Mouse (Mus musculus): ENCODE measurements around the gene Slc5a5. TPM values are rescaled to one million over a fixed set of nuclear protein-coding genes. Genes with fewer than 3 reads are reported as not detected.

Gene Slc5a5
- polyA plus RNA-seq, 1 experiment = 0.19 TPM

- TF ChIP-seq POLR2A (IDR thresholded peaks at IDR 0.05; ENCODE audit: low read depth, low read length) = no peak
- TF ChIP-seq CTCF (conservative IDR thresholded peaks at IDR 0.05; ENCODE audit: insufficient read depth, insufficient read length, low read depth, low read length) = peak; percentile 95
- Histone ChIP-seq H3K27ac (ENCODE audit: insufficient read depth, low read depth, low read length) (no peak overlapping the region), H3K4me1 (ENCODE audit: control insufficient read depth, insufficient read depth, low read length) (peaks cover 9% of the 10 kb centered on the region; the same call in 1 of the 2 replicates), H3K36me3 (ENCODE audit: control insufficient read depth, insufficient read depth, low read length) (no peaks in the 10 kb centered on the region), H3K27me3 (replicated peaks; ENCODE audit: control insufficient read depth, insufficient read depth, low read length) (no peaks in the 10 kb centered on the region), H3K4me3 (ENCODE audit: insufficient read depth, low read depth, low read length) (no peak overlapping the region)
- WGBS = 48% methylated on average over 16 of the region's 16 CpGs
- DNase-seq = peak; percentile 87
Observed at GRCm38 (mm10) chr8:70869601-70870041, 22.9 kb downstream of the Slc5a5 start.

DNA sequence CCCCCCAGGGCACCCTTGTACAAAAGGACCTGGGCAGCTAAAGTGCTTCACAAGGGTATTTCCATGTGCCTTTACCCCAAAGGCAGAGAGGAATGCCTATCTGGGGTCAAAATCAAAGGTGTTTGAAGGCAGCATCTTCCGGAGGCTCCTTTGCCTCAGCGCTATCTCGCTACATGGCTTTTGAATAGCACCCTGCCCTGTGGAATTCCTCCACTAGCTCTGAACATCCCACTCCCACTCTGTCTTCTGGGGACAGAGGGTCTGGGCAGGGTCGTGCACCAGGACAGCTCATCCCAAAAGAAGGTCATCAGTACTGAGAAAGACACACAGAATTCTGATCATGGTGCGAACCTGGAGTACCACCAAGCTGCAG, 23.4 kb downstream of the Slc5a5 start:
- no peak for DNase-seq
- Histone ChIP-seq H3K36me3 (ENCODE audit: control insufficient read depth, insufficient read depth, low read length) (no peaks in the 10 kb centered on the region), H3K4me3 (ENCODE audit: insufficient read depth, low read depth, low read length) (no peak overlapping the region), H3K4me1 (ENCODE audit: control insufficient read depth, insufficient read depth, low read length) (peaks cover 10% of the 10 kb centered on the region; the same call in 1 of the 2 replicates), H3K27me3 (replicated peaks; ENCODE audit: control insufficient read depth, insufficient read depth, low read length) (no peaks in the 10 kb centered on the region), H3K27ac (ENCODE audit: insufficient read depth, low read depth, low read length) (no peak overlapping the region)
- no peak for TF ChIP-seq CTCF (conservative IDR thresholded peaks at IDR 0.05; ENCODE audit: insufficient read depth, insufficient read length, low read depth, low read length)
- TF ChIP-seq POLR2A (IDR thresholded peaks at IDR 0.05; ENCODE audit: low read depth, low read length) = no peak
- 35% methylated on average over 5 of the region's 5 CpGs for WGBS

- WGBS = 24% methylated on average over 40 of the region's 40 CpGs
- H3K36me3 ChIP-seq (ENCODE audit: control insufficient read depth, insufficient read depth, low read length) = no peaks in the 10 kb centered on the region
- peak overlapping the region; percentile 22; the same call in 1 of the 2 replicates for H3K27ac ChIP-seq (ENCODE audit: insufficient read depth, low read depth, low read length)
- DNase-seq = peak; percentile 84
- TF ChIP-seq CTCF (conservative IDR thresholded peaks at IDR 0.05; ENCODE audit: insufficient read depth, insufficient read length, low read depth, low read length) = no peak
- no peak for TF ChIP-seq POLR2A (IDR thresholded peaks at IDR 0.05; ENCODE audit: low read depth, low read length)
- peak overlapping the region; percentile 30; the same call in 1 of the 2 replicates for H3K4me3 ChIP-seq (ENCODE audit: insufficient read depth, low read depth, low read length)
- H3K4me1 ChIP-seq (ENCODE audit: control insufficient read depth, insufficient read depth, low read length) = peaks cover 10% of the 10 kb centered on the region; the same call in 1 of the 2 replicates
- no peaks in the 10 kb centered on the region for H3K27me3 ChIP-seq (replicated peaks; ENCODE audit: control insufficient read depth, insufficient read depth, low read length)
Observed at GRCm38 (mm10) chr8:70868559-70869198, 23.9 kb downstream of the Slc5a5 start.

DNA sequence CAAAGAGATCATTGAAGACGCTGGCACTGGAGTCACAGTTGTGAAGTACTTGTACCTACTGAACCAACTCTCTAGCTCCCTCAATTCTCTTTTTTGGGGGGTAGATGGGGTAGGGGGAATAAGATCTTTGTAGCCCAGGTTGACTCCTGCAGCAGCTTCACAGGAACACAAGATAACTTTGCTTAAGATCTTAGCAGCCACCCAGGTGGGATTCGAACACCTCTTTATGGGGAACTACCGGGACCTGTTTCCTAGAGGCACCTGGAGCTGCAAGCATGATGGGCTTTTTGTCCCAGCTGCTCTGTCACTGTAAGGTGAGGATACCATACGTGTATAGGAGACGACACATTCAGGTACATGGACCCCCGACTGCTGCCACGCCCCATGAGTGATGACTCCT, 26.0 kb downstream of the Slc5a5 start:
- Histone ChIP-seq H3K27me3 (replicated peaks; ENCODE audit: control insufficient read depth, insufficient read depth, low read length) (peaks cover 3% of the 10 kb centered on the region; the same call in 1 of the 2 replicates), H3K36me3 (ENCODE audit: control insufficient read depth, insufficient read depth, low read length) (no peaks in the 10 kb centered on the region), H3K4me1 (ENCODE audit: control insufficient read depth, insufficient read depth, low read length) (peaks cover 10% of the 10 kb centered on the region), H3K27ac (ENCODE audit: insufficient read depth, low read depth, low read length) (no peak overlapping the region), H3K4me3 (ENCODE audit: insufficient read depth, low read depth, low read length) (no peak overlapping the region)
- WGBS = 84% methylated on average over 7 of the region's 7 CpGs
- TF ChIP-seq POLR2A (IDR thresholded peaks at IDR 0.05; ENCODE audit: low read depth, low read length) = no peak
- no peak for TF ChIP-seq CTCF (conservative IDR thresholded peaks at IDR 0.05; ENCODE audit: insufficient read depth, insufficient read length, low read depth, low read length)
- no peak for DNase-seq

GRCm38 (mm10) chr8:70866001-70866520, 26.5 kb downstream of the Slc5a5 start:
- Histone ChIP-seq H3K4me1 (ENCODE audit: control insufficient read depth, insufficient read depth, low read length) (peaks cover 10% of the 10 kb centered on the region), H3K27me3 (replicated peaks; ENCODE audit: control insufficient read depth, insufficient read depth, low read length) (peaks cover 3% of the 10 kb centered on the region; the same call in 1 of the 2 replicates), H3K4me3 (ENCODE audit: insufficient read depth, low read depth, low read length) (peak overlapping the region; percentile 6; the same call in 1 of the 2 replicates), H3K36me3 (ENCODE audit: control insufficient read depth, insufficient read depth, low read length) (no peaks in the 10 kb centered on the region), H3K27ac (ENCODE audit: insufficient read depth, low read depth, low read length) (peak overlapping the region; percentile 5; the same call in 1 of the 2 replicates)
- DNase-seq = no peak
- TF ChIP-seq POLR2A (IDR thresholded peaks at IDR 0.05; ENCODE audit: low read depth, low read length) = no peak
- TF ChIP-seq CTCF (conservative IDR thresholded peaks at IDR 0.05; ENCODE audit: insufficient read depth, insufficient read length, low read depth, low read length) = no peak
- WGBS = 4% methylated on average over 12 of the region's 12 CpGs

- DNase-seq = peak; percentile 100
- peaks cover 10% of the 10 kb centered on the region for H3K4me1 ChIP-seq (ENCODE audit: control insufficient read depth, insufficient read depth, low read length)
- peak overlapping the region; percentile 55 for H3K4me3 ChIP-seq (ENCODE audit: insufficient read depth, low read depth, low read length)
- peak overlapping the region; percentile 5; the same call in 1 of the 2 replicates for H3K27ac ChIP-seq (ENCODE audit: insufficient read depth, low read depth, low read length)
- H3K36me3 ChIP-seq (ENCODE audit: control insufficient read depth, insufficient read depth, low read length) = no peaks in the 10 kb centered on the region
- peaks cover 3% of the 10 kb centered on the region; the same call in 1 of the 2 replicates for H3K27me3 ChIP-seq (replicated peaks; ENCODE audit: control insufficient read depth, insufficient read depth, low read length)
- TF ChIP-seq POLR2A (IDR thresholded peaks at IDR 0.05; ENCODE audit: low read depth, low read length) (no peak), CTCF (conservative IDR thresholded peaks at IDR 0.05; ENCODE audit: insufficient read depth, insufficient read length, low read depth, low read length) (no peak)
- under 1% methylated on average over 46 of the region's 46 CpGs for WGBS
Observed at GRCm38 (mm10) chr8:70865350-70866000, 27.1 kb downstream of the Slc5a5 start.

Measured in kidney, adult 2 months (tissue).